Mouse (Mus musculus): ENCODE data around the gene Ddc. TPM values are rescaled to one million over a fixed set of nuclear protein-coding genes. Genes with fewer than 3 reads are reported as not detected.

Ddc gene
- polyA plus RNA-seq, 1 experiment from 2014 or later = 6.0 TPM

DNA sequence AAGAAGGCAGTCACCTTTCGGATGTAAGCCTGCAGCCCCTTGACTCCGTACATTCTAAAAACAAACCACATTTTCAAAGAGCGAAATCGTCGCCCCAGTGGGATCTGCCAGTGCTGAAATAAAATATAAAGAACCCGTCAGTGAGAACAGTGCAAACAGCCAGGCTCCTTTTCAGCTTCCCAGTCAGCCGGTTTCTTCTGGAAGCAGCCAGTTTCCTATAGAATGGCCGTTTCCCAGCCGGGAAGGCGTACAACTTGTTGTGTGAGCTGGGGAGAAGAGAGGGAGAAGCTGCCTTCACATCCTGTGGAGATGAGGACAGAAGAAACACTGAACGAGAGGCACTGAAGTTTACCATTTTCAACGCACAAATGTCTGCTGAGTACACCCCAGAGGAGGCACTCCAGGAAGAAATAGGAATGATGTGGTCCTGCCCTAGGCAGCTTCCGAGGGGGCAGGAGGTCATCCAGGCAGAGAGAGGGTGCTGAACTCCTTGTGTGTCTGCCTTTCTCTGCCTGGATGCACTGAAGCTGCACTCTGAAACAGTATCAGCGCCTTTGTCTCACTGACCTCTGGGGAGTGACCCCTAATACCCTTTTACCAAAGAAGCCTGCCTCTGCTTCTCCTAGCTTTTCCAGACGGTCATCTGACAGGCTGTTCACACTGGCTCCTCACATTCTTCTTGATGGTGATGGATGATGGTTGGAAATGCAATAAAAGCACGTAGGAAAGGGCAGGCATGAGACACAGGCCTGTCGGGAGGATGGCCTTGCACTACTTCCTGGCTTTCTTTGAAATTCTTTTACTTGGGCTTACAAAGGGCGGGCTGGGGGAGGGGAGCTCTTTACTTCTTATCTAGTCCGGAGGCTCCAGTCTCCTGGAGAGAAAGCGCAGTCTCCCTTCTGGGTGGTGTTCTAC is 75.5 kb downstream of the Ddc start:
- Histone ChIP-seq H3K36me3 (replicated peaks) (no peaks in the 10 kb centered on the region), H3K9me3 (no peaks in the 10 kb centered on the region), H3K27me3 (ENCODE audit: poor library complexity, severe bottlenecking) (peaks cover 32% of the 10 kb centered on the region), H3K4me1 (peaks cover 69% of the 10 kb centered on the region), H3K27ac (peak overlapping the region; percentile 93), H3K4me3 (peak overlapping the region; percentile 15; the same call in 1 of the 2 replicates)
- DNase-seq (ENCODE audit: extremely low spot score, low spot score) = peak; percentile 74
- WGBS = 3% methylated on average over 20 of the region's 20 CpGs

DNA sequence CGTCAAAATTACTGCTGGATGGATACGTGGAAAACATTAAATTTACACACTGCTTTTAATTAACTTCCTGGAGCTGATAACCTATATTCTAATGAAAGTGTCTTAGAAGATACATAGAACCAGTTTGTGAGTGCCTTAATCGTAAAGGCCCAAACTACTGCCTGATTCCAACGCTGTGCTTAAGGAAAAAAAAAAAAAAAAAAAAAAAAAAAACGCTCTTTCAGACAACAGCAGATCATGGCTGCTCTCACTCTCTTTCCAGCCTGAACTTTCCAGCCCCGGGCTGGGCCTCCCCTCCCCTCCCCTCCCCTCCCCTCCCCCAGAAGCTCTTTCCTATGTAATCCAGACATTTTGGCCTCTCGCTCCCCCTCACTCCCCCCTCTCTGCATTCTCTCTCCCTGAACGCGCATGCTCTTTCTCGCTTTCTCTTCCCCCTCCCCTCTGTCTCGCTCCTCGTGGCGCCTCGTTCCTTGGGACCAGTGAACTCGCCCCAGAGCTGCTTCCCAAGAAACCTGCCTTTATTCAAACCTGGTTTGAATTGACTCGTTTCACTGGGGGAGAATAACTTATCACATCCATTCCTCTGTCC is 76.5 kb downstream of the Ddc start:
- 0 out of 2 replicates have a peak overlapping the region, but pooled peaks have one; percentile 10 for H3K4me3 ChIP-seq
- H3K9me3 ChIP-seq = no peaks in the 10 kb centered on the region
- H3K4me1 ChIP-seq = peaks cover 63% of the 10 kb centered on the region
- peaks cover 23% of the 10 kb centered on the region for H3K27me3 ChIP-seq (ENCODE audit: poor library complexity, severe bottlenecking)
- no peaks in the 10 kb centered on the region for H3K36me3 ChIP-seq (replicated peaks)
- DNase-seq (ENCODE audit: extremely low spot score, low spot score) = peak; percentile 92
- peak overlapping the region; percentile 93 for H3K27ac ChIP-seq
- 7% methylated on average over 14 of the region's 16 CpGs for WGBS

DNA sequence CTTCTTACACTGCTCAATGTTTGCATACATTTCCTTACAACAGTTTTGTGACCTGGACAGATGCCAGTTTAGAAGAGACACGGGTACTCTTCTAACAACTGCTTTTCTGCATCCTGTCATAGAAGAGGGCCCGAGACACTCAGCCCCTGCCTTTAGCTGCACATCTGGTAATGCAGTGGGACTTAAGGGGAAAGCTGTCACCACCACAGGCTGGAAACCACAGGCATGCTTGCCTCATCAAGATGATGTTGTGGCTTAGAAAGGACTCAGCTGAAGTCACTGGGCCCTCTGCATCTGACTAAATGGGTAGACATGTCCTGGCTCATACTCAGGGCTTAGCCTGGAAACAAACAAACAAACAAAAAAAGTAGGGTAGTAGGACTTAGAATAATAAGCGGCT is 77.2 kb downstream of the Ddc start:
- no peak for DNase-seq (ENCODE audit: extremely low spot score, low spot score)
- no peaks in the 10 kb centered on the region for H3K36me3 ChIP-seq (replicated peaks)
- H3K4me3 ChIP-seq = no peak overlapping the region
- 71% methylated on average over 3 of the region's 3 CpGs for WGBS
- no peaks in the 10 kb centered on the region for H3K9me3 ChIP-seq
- H3K27me3 ChIP-seq (ENCODE audit: poor library complexity, severe bottlenecking) = peaks cover 15% of the 10 kb centered on the region
- H3K4me1 ChIP-seq = peaks cover 57% of the 10 kb centered on the region
- H3K27ac ChIP-seq = peak overlapping the region; percentile 93

DNA sequence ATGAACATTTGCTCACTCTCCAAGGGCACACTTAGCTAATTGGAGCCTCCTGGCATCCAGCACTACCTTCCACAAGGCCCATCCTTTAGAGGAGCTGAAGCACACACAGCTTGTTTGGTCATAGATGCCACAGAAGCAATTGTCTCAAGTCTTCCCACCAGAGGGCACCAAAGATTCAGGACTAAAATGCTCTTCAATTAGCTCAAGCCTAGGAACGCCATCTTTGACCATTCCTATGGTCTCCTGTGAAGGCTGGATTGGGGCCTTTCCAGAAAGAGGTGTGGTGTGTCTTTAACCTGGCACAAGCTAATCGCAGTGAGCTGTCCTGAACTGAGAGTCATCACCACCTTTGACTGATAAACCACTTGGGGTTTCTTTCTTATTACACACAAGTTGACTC is 77.7 kb downstream of the Ddc start:
- Histone ChIP-seq H3K4me1 (peaks cover 52% of the 10 kb centered on the region), H3K36me3 (replicated peaks) (no peaks in the 10 kb centered on the region), H3K9me3 (no peaks in the 10 kb centered on the region), H3K27me3 (ENCODE audit: poor library complexity, severe bottlenecking) (peaks cover 10% of the 10 kb centered on the region), H3K4me3 (no peak overlapping the region), H3K27ac (peak overlapping the region; percentile 93)
- 7% methylated on average over 2 of the region's 2 CpGs for WGBS
- peak; percentile 78 for DNase-seq (ENCODE audit: extremely low spot score, low spot score)

DNA sequence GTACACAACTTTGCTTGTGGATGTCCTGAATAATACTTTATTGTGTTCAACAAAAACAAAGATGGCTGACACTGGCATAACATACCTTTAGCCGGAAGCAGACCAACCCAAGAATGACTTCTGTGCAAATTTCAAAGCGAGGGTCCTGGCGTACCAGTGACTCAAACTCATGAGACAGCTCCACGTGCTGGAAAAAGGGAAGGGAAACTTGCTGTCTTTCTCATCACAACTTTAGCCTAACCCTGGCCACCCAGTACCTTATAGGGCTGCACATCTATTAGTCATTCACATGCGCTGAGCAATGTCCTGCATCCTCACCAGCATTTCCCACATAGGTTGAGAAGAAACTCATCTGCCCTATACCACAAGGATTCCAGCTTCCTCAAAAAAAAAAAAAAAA is 78.7 kb downstream of the Ddc start:
- Histone ChIP-seq H3K27me3 (ENCODE audit: poor library complexity, severe bottlenecking) (0 out of 2 replicates have a peak, but pooled peaks cover 9% of the 10 kb centered on the region), H3K27ac (no peak overlapping the region), H3K36me3 (replicated peaks) (no peaks in the 10 kb centered on the region), H3K4me3 (no peak overlapping the region), H3K9me3 (no peaks in the 10 kb centered on the region), H3K4me1 (peaks cover 45% of the 10 kb centered on the region)
- DNase-seq (ENCODE audit: extremely low spot score, low spot score) = no peak
- WGBS = 90% methylated on average over 5 of the region's 5 CpGs

DNA sequence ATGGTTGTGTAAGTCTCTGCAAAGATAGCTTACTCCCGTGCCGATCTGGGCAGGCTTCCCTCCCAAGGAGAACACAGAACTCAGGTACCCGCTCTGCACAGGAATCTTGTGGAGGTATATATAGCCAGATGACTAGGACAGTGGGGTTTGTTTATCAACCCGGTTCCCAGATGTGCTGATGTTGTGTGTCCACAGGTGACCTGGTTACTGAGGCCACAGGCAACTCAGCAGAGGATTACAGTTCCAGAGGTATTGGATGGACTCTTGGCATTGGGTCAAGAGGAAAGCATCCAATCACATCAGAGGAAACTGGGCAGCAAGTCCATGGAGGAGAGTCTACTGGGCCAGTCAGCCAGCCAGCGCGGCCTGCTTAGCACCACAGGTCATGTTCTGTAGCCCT is 79.1 kb downstream of the Ddc start:
- H3K4me3 ChIP-seq = no peak overlapping the region
- no peak overlapping the region; the same call in 1 of the 2 replicates for H3K27ac ChIP-seq
- 0 out of 2 replicates have a peak, but pooled peaks cover 5% of the 10 kb centered on the region for H3K27me3 ChIP-seq (ENCODE audit: poor library complexity, severe bottlenecking)
- DNase-seq (ENCODE audit: extremely low spot score, low spot score) = no peak
- H3K9me3 ChIP-seq = no peaks in the 10 kb centered on the region
- H3K36me3 ChIP-seq (replicated peaks) = no peaks in the 10 kb centered on the region
- peaks cover 40% of the 10 kb centered on the region for H3K4me1 ChIP-seq
- 91% methylated on average over 6 of the region's 6 CpGs for WGBS

DNA sequence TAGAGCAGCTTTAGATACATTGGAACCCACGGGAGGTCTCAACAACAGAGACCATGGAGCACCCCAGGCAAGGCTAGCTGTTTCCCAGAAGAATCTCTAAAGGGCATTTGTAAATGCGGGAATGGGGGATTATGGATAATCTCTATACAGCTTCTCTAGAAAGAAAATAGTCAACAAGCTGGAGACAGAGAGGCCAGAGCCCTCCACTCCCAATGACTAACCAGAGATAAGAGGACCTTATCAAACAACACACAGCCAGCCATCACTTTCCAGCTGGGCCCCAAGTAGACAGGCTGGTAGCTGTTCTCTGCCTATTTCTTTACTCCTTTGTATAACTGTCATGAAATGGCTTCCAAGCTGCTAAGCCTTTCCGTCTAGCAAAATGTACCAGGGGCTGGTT is 82.2 kb downstream of the Ddc start:
- WGBS = 72% methylated on average over 3 of the region's 3 CpGs
- Histone ChIP-seq H3K9me3 (no peaks in the 10 kb centered on the region), H3K27me3 (ENCODE audit: poor library complexity, severe bottlenecking) (0 out of 2 replicates have a peak, but pooled peaks cover 3% of the 10 kb centered on the region), H3K36me3 (replicated peaks) (no peaks in the 10 kb centered on the region), H3K4me1 (peaks cover 25% of the 10 kb centered on the region), H3K4me3 (no peak overlapping the region), H3K27ac (peak overlapping the region; percentile 51)
- DNase-seq (ENCODE audit: extremely low spot score, low spot score) = no peak

DNA sequence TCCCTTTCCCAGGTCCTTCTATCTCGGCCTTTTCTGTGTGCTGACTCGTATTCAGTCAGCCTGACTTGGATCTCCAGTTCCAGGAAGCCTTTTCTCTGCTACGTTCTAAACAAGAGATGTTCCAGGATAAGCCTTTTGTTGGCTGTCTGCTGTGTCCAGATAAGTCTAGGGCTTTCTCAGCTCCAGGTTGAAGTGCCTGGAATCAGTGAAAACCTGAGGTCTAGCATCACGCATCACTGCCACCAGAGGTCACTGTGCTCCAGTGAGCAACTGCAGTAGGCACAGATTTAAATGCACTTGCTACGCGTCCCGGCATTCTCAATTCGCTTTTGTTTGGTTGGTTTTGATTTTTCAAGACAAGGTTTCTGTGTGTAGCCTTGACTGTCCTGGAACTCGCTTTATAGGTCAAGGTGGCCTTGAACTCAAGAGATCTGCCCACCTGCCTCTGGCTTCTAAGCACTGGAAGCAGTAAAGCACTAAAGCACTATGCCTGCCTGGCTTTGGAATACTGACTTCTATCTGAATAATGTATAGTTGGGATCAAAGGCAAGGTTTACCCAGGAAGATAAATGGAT is 86.0 kb downstream of the Ddc start:
- no peak overlapping the region for H3K4me3 ChIP-seq
- no peaks in the 10 kb centered on the region for H3K9me3 ChIP-seq
- 0 out of 2 replicates have a peak, but pooled peaks cover 3% of the 10 kb centered on the region for H3K27me3 ChIP-seq (ENCODE audit: poor library complexity, severe bottlenecking)
- H3K36me3 ChIP-seq (replicated peaks) = peaks cover under 1% of the 10 kb centered on the region; the same call in 1 of the 2 replicates
- peak; percentile 83 for DNase-seq (ENCODE audit: extremely low spot score, low spot score)
- 22% methylated on average over 9 of the region's 9 CpGs for WGBS
- H3K4me1 ChIP-seq = peaks cover 54% of the 10 kb centered on the region
- peak overlapping the region; percentile 73 for H3K27ac ChIP-seq

DNA sequence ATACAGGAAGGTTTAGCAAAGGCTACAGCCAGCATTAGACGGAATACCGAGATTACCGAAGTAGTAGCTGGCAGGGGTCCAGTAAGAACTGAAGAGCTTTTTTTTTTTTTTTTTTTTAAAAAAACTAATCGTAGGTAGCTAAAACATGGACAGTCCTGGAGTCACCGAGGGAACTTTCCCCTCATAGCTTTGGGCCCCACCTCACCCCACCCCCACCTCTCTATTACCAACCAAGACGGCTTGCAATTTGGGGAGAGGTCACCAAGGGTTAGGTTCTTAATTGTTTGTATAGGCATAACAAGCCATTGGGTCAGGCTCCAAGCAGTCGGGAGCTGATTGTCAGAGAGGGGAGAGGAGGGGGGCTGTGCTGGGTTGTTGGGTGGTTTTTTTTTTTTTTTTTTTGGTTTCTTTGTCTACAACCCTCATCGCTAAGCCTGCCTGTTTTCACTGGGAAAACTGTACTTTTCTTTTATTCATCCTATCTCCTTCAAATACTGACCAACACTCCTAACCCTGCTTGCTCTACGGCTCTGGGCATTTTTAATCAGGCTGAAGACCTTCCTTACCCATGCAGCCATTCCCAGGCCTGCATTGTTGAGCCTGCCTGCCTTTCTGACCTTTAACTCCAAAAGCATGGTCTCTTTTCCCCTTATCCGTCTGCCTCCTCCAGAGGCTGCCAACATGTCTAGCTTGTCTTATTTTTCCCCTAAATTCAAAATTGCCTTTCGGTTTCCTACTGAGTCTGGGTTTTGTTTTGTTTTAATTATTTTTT is 88.4 kb downstream of the Ddc start:
- H3K27me3 ChIP-seq (ENCODE audit: poor library complexity, severe bottlenecking) = no peaks in the 10 kb centered on the region
- peak; percentile 78 for DNase-seq (ENCODE audit: extremely low spot score, low spot score)
- peak overlapping the region; percentile 74 for H3K4me3 ChIP-seq
- H3K4me1 ChIP-seq = peaks cover 52% of the 10 kb centered on the region
- WGBS = under 1% methylated on average over 11 of the region's 11 CpGs
- peaks cover 24% of the 10 kb centered on the region for H3K36me3 ChIP-seq (replicated peaks)
- no peaks in the 10 kb centered on the region for H3K9me3 ChIP-seq
- peak overlapping the region; percentile 100 for H3K27ac ChIP-seq

DNA sequence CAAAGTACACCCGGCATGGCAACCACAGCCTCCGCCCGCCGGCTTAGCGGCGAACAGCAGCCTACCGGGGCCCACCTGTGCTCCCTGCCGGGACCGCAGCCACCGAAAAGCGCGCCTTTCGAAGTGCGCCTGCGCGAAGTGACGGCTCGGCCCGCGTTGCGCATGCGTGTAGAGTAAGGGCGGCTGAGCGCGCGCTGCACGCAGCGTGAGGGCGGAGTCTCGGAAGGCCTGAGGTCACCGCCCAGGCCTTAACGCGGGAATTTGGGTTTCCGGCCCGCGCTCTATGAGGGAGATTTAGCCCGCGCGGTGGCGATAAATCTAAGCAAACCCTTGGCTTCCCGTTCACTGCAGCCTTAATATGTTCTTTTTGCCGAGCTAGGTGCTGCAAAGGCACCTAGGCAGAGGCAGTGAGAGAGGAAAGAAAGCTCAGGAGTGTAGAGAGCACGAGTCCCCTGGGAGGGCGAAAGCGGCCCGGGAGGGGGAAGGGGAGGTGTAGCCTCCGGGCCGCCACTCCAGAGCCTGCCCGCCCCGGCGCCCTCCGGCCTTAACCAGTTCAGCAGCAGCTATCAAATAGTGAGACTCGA is 89.0 kb downstream of the Ddc start, which contains the start of gene Fignl1:
TSS of gene Fignl1 (minus strand) at position 143 of the 584 bp plus-strand sequence.
- peaks cover 52% of the 10 kb centered on the region for H3K4me1 ChIP-seq
- under 1% methylated on average over 53 of the region's 53 CpGs for WGBS

DNA sequence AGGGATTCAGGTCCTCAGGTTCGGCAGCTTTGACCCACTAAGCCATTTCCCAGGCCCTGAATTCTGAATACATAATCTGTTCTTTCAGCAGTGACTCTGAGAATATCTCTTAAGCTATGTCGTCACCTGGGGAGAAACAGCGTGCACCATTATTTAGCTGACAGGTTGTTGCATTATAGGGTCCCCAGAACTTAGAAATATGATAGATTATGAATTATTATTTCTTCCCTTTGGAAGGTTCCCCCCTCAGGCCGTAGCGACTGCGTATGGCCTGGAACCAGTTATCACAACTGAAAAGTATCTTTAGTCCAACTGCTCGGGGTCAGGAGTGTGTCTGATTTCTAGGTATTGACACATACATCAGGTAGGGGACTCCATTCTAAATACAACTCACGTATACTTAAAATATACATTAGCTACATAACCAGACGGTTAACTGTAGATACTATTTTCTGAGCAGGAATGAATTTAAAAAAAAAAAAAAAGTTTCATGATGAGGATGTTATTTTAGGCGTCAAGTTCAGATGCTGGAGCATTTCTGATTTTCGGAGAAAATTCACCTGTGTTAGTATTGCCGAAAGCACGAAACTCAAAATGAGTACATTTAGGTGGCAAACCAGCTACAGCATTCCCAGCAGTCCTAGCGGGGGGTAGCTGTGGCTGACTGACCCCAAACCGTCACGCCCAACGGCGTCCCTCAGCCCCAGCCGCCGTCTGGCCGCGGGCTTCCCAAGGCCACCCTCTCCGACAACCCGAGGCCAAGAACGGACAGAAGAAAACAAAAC is 89.7 kb downstream of the Ddc start:
- Histone ChIP-seq H3K27ac (peak overlapping the region; percentile 100), H3K36me3 (replicated peaks) (peaks cover 37% of the 10 kb centered on the region), H3K4me3 (peak overlapping the region; percentile 74), H3K27me3 (ENCODE audit: poor library complexity, severe bottlenecking) (no peaks in the 10 kb centered on the region), H3K9me3 (no peaks in the 10 kb centered on the region), H3K4me1 (peaks cover 52% of the 10 kb centered on the region)
- 15% methylated on average over 25 of the region's 25 CpGs for WGBS
- no peak for DNase-seq (ENCODE audit: extremely low spot score, low spot score)

More for the DNA sequence above, 89.0 kb downstream of the Ddc start, which contains the start of gene Fignl1:
- DNase-seq (ENCODE audit: extremely low spot score, low spot score) = peak; percentile 97
- no peaks in the 10 kb centered on the region for H3K9me3 ChIP-seq
- peaks cover 31% of the 10 kb centered on the region for H3K36me3 ChIP-seq (replicated peaks)
- no peaks in the 10 kb centered on the region for H3K27me3 ChIP-seq (ENCODE audit: poor library complexity, severe bottlenecking)
- H3K27ac ChIP-seq = peak within 1 kb of the TSS; percentile 100
- peak within 1 kb of the TSS; percentile 74 for H3K4me3 ChIP-seq
